Mouse (Mus musculus): ENCODE data around the gene Tigd2. TPM values are rescaled to one million over a fixed set of nuclear protein-coding genes. Genes with fewer than 3 reads are reported as not detected.
A peak's percentile ranks its signal among the peaks of the same experiment; 100 is the strongest.

Tigd2 gene
- total RNA-seq, 4 experiments from 2014 or later = 9.6 to 11.9 (median 11.0) TPM

- peak; percentile 37 to 54 for DNase-seq (ENCODE audit: low spot score in 2 of 2)
Measured at GRCm38 (mm10) chr6:59255909-59256308, 47.2 kb downstream of the Tigd2 start.

Other genes with a start within 250 kb of the Tigd2 start
- 10 to 100 TPM in 3 of 4 experiments, 1 to 10 TPM in 1; 6.1 to 13.4 (median 11.9) TPM for gene Fam13a, start 184.3 kb upstream of the Tigd2 start, total RNA-seq (2022)
- under 1 TPM; 0.10 to 0.38 (median 0.25) TPM for gene Gprin3, start 217.4 kb downstream of the Tigd2 start, total RNA-seq (2022)

Data from gastrocnemius, adult 8-10 months (tissue).